ENCODE assay signal across 16 mouse cellular contexts in genomic region chr3:67471408-67472127, GRCm38 (mm10). TPM values are rescaled to one million over a fixed set of nuclear protein-coding genes. Genes with fewer than 3 reads are reported as not detected.
DNase-seq lines count a peak whose midpoint lies in the region; ATAC-seq and TF ChIP-seq lines count a peak whose summit lies in the region.
"Had no signal": no experiment of that assay in that cellular context is flagged by ENCODE, and none has a peak within 500 bp of the region (broad histone marks: within the 10 kb centered on the region; RNA-seq: fewer than 3 reads in every experiment).

No protein-coding gene starts in this region.

- ATAC-seq in erythroid progenitor cell, adult 5-6 weeks (replicated peaks; ENCODE audit: low FRiP score, poor library complexity, severe bottlenecking), result peak; percentile 72
- ATAC-seq in liver, embryonic 15.5 days (ENCODE audit: insufficient read depth), result peak; percentile 83
- peak; percentile 80 for ATAC-seq in stomach, postnatal 0 days (ENCODE audit: low FRiP score, low TSS enrichment)
- no peak for ATAC-seq in forebrain, postnatal 0 days
- ATAC-seq: midbrain, embryonic 16.5 days had no signal

- H3K27ac ChIP-seq in MEL (ENCODE audit: control insufficient read depth, low read depth, low read length), result peak overlapping the region; percentile 34
- H3K27ac ChIP-seq in liver, embryonic 15.5 days (replicated peaks), result no peak overlapping the region
- no peak overlapping the region for H3K27ac ChIP-seq in stomach, postnatal 0 days (replicated peaks)
- H3K27ac ChIP-seq in forebrain, postnatal 0 days (ENCODE audit: low read depth, low read length), result no peak overlapping the region
- H3K27ac ChIP-seq: hindbrain, embryonic 13.5 days; lung, embryonic 15.5 days had no signal

- TF ChIP-seq POLR2A in MEL (IDR thresholded peaks at IDR 0.05; ENCODE audit: control insufficient read depth in 1 of 2, insufficient read depth in 1 of 2, low read depth in 1 of 2, low read length in 2 of 2, poor library complexity in 1 of 2), result no peak

- no peak for TF ChIP-seq RAD21 in MEL (IDR thresholded peaks at IDR 0.05; ENCODE audit: low read depth, low read length)

- H3K9ac ChIP-seq in MEL (ENCODE audit: control insufficient read depth, low read depth, low read length, poor library complexity, severe bottlenecking), result no peak overlapping the region
- H3K9ac ChIP-seq in liver, embryonic 15.5 days, result no peak overlapping the region
- no peak overlapping the region for H3K9ac ChIP-seq in stomach, postnatal 0 days (ENCODE audit: low read length)
- no peak overlapping the region for H3K9ac ChIP-seq in forebrain, postnatal 0 days
- H3K9ac ChIP-seq: hindbrain, embryonic 13.5 days; lung, embryonic 15.5 days had no signal

- peak; percentile 84 for DNase-seq in MEL (ENCODE audit: low read depth, low spot score)
- DNase-seq in stomach, postnatal 0 days (ENCODE audit: low spot score), result no peak
- DNase-seq in heart, postnatal 4 days, result no peak
- no peak for DNase-seq in cerebellum, adult 9-10 months
- DNase-seq in forebrain, postnatal 0 days, result no peak
- DNase-seq: adrenal gland, postnatal 10 days; cerebellum, adult 2 months; gastrocnemius, postnatal 14 days; kidney, adult 18-20 months; kidney, postnatal 10 days; thymus, postnatal 36 days had no signal

- H3K9me3 ChIP-seq in MEL (replicated peaks; ENCODE audit: insufficient read depth, low read length), result no peaks in the 10 kb centered on the region
- no peaks in the 10 kb centered on the region for H3K9me3 ChIP-seq in liver, embryonic 15.5 days (replicated peaks)
- no peaks in the 10 kb centered on the region for H3K9me3 ChIP-seq in stomach, postnatal 0 days (ENCODE audit: control insufficient read depth, low read length)
- no peaks in the 10 kb centered on the region for H3K9me3 ChIP-seq in forebrain, postnatal 0 days (ENCODE audit: low read length)
- H3K9me3 ChIP-seq: hindbrain, embryonic 13.5 days; lung, embryonic 15.5 days had no signal

- peaks cover 9 to 11% of the 10 kb centered on the region in 2 experiments for H3K36me3 ChIP-seq in MEL (ENCODE audit: control insufficient read depth in 1 of 2, insufficient read depth in 2 of 2, low read length in 2 of 2)
- peaks cover 35% of the 10 kb centered on the region for H3K36me3 ChIP-seq in liver, embryonic 15.5 days (replicated peaks)
- H3K36me3 ChIP-seq in stomach, postnatal 0 days (ENCODE audit: control insufficient read depth, insufficient read depth, low read length), result peaks cover 2% of the 10 kb centered on the region; the same call in 1 of the 2 replicates
- H3K36me3 ChIP-seq in forebrain, postnatal 0 days (ENCODE audit: insufficient read depth), result peaks cover 31% of the 10 kb centered on the region

- H3K79me2 ChIP-seq in MEL (ENCODE audit: control insufficient read depth, insufficient read depth, low read length, poor library complexity), result no peaks in the 10 kb centered on the region

- peaks cover 3 to 5% of the 10 kb centered on the region in 2 experiments for H3K4me1 ChIP-seq in MEL (ENCODE audit: control insufficient read depth in 1 of 2, insufficient read depth in 2 of 2, low read length in 2 of 2)
- H3K4me1 ChIP-seq in liver, embryonic 15.5 days (replicated peaks), result peaks cover 11% of the 10 kb centered on the region
- H3K4me1 ChIP-seq in stomach, postnatal 0 days (replicated peaks; ENCODE audit: control insufficient read depth, insufficient read depth), result no peaks in the 10 kb centered on the region
- no peaks in the 10 kb centered on the region for H3K4me1 ChIP-seq in forebrain, postnatal 0 days (ENCODE audit: insufficient read depth)
- H3K4me1 ChIP-seq: hindbrain, embryonic 13.5 days; lung, embryonic 15.5 days had no signal

- H3K4me2 ChIP-seq in liver, embryonic 15.5 days, result no peak overlapping the region
- no peak overlapping the region for H3K4me2 ChIP-seq in stomach, postnatal 0 days (replicated peaks; ENCODE audit: low read depth)
- no peak overlapping the region for H3K4me2 ChIP-seq in forebrain, postnatal 0 days (ENCODE audit: low read depth)
- H3K4me2 ChIP-seq: hindbrain, embryonic 13.5 days; lung, embryonic 15.5 days had no signal

- no peaks in the 10 kb centered on the region for H3K27me3 ChIP-seq in MEL (ENCODE audit: control insufficient read depth in 1 of 2, insufficient read depth in 2 of 2, low read length in 2 of 2)
- no peaks in the 10 kb centered on the region for H3K27me3 ChIP-seq in liver, embryonic 15.5 days
- H3K27me3 ChIP-seq in stomach, postnatal 0 days (ENCODE audit: control insufficient read depth, insufficient read depth, low read length), result no peaks in the 10 kb centered on the region
- H3K27me3 ChIP-seq in forebrain, postnatal 0 days (ENCODE audit: insufficient read depth, low read length), result no peaks in the 10 kb centered on the region
- H3K27me3 ChIP-seq: hindbrain, embryonic 13.5 days; lung, embryonic 15.5 days had no signal

- no peak for TF ChIP-seq CTCF in MEL (IDR thresholded peaks at IDR 0.05 in 2 of 3, conservative IDR thresholded peaks at IDR 0.05 in 1 of 3; ENCODE audit: control insufficient read depth in 1 of 3, insufficient read depth in 1 of 3, low read depth in 2 of 3, low read length in 3 of 3, poor library complexity in 1 of 3, severe bottlenecking in 1 of 3)
- TF ChIP-seq CTCF in stomach, postnatal 0 days (IDR thresholded peaks at IDR 0.05; ENCODE audit: low read depth), result no peak
- no peak for TF ChIP-seq CTCF in forebrain, postnatal 0 days (IDR thresholded peaks at IDR 0.05; ENCODE audit: low read depth)

- WGBS in liver, embryonic 15.5 days (ENCODE audit: insufficient replicate concordance), result 43% methylated on average over 4 of the region's 4 CpGs
- 71% methylated on average over 4 of the region's 4 CpGs for WGBS in stomach, postnatal 0 days
- 93% methylated on average over 4 of the region's 4 CpGs for WGBS in forebrain, postnatal 0 days

- peak in 1 of 2 experiments; percentile 50; a peak in 3 of 4 replicates for TF ChIP-seq EP300 in MEL (IDR thresholded peaks at IDR 0.05; ENCODE audit: low read depth in 1 of 2, low read length in 2 of 2)
- TF ChIP-seq EP300 in stomach, postnatal 0 days (optimal IDR thresholded peaks at IDR 0.05), result no peak

- no peak overlapping the region for H3K4me3 ChIP-seq in MEL (ENCODE audit: control insufficient read depth in 1 of 2, insufficient read depth in 1 of 2, low read depth in 2 of 2, low read length in 2 of 2)
- no peak overlapping the region for H3K4me3 ChIP-seq in liver, embryonic 15.5 days (replicated peaks)
- H3K4me3 ChIP-seq in stomach, postnatal 0 days (ENCODE audit: low read depth, low read length), result no peak overlapping the region
- no peak overlapping the region for H3K4me3 ChIP-seq in forebrain, postnatal 0 days (ENCODE audit: low read depth, low read length)
- H3K4me3 ChIP-seq: hindbrain, embryonic 13.5 days; lung, embryonic 15.5 days had no signal

TF ChIP-seq in MEL, 35 proteins besides CTCF, POLR2A, EP300 and RAD21 (continues in another document):
- no peak for TF ChIP-seq TBP (IDR thresholded peaks at IDR 0.05; ENCODE audit: low read depth, low read length)
- TF ChIP-seq ELF1 (IDR thresholded peaks at IDR 0.05; ENCODE audit: low read depth, low read length), result no peak
- no peak for TF ChIP-seq MYC (IDR thresholded peaks at IDR 0.05; ENCODE audit: low read depth, low read length)
- peak; percentile 42; the same call in 1 of the 2 replicates for TF ChIP-seq TCF12 (IDR thresholded peaks at IDR 0.05; ENCODE audit: low read depth, low read length)
- TF ChIP-seq RCOR1 (IDR thresholded peaks at IDR 0.05; ENCODE audit: low read depth, low read length), result no peak
- TF ChIP-seq POLR2AphosphoS5 (IDR thresholded peaks at IDR 0.05; ENCODE audit: borderline replicate concordance, low read depth, low read length), result no peak
- no peak for TF ChIP-seq ZMIZ1 (IDR thresholded peaks at IDR 0.05; ENCODE audit: low read depth, low read length)

RNA-seq across cellular contexts. Expression of gene Lxn, which starts 7.8 kb away (rescaled TPM):
- not detected in 2 replicates for total RNA-seq in MEL (2012; rRNA removed)
- under 1 TPM in 1 of 2 experiments, not detected in 1; 0.26 TPM for polyA plus RNA-seq in MEL (2012; ENCODE audit: insufficient read depth in 1 of 2, insufficient read length in 2 of 2, low read depth in 1 of 2, low replicate concordance in 2 of 2, missing spikeins in 1 of 2)
- total RNA-seq in erythroid progenitor cell, adult 5-6 weeks (2015; ENCODE audit: low replicate concordance), result 6.8 and 8.8 TPM in 2 replicates
- total RNA-seq in erythroid progenitor cell, adult 5-6 weeks (2017; ENCODE audit: low replicate concordance), result 0.38 and 1.8 TPM in 2 replicates
- 10.2 and 12.6 TPM in 2 replicates for polyA plus RNA-seq in liver, embryonic 15.5 days (2015; fragmentation: Nextera tagmentation; extraction: Ambion mirVana)
- polyA plus RNA-seq in stomach, postnatal 0 days (2015; fragmentation: Nextera tagmentation; extraction: Ambion mirVana), result 65.7 and 71.8 TPM in 2 replicates
- total RNA-seq in heart, postnatal 4 days (2021), result 10 to 100 TPM; 23.1 to 23.4 TPM
- total RNA-seq in forebrain, postnatal 0 days (2014; rRNA removed), result 46.0 and 47.5 TPM in 2 replicates
- polyA plus RNA-seq in forebrain, postnatal 0 days (2015; fragmentation: Nextera tagmentation; extraction: Ambion mirVana), result 109 and 130 TPM in 2 replicates

RNA-seq across cellular contexts. Expression of gene Gfm1, which starts 41.7 kb away (rescaled TPM):
- total RNA-seq in MEL (2012; rRNA removed), result 95.0 and 97.6 TPM in 2 replicates
- 100 to 1,000 TPM in 1 of 2 experiments, not detected in 1; 146 TPM for polyA plus RNA-seq in MEL (2012; ENCODE audit: insufficient read depth in 1 of 2, insufficient read length in 2 of 2, low read depth in 1 of 2, low replicate concordance in 2 of 2, missing spikeins in 1 of 2)
- 10.5 and 13.4 TPM in 2 replicates for total RNA-seq in erythroid progenitor cell, adult 5-6 weeks (2015; ENCODE audit: low replicate concordance)
- 23.8 and 24.6 TPM in 2 replicates for total RNA-seq in erythroid progenitor cell, adult 5-6 weeks (2017; ENCODE audit: low replicate concordance)
- 28.8 and 29.8 TPM in 2 replicates for polyA plus RNA-seq in liver, embryonic 15.5 days (2015; fragmentation: Nextera tagmentation; extraction: Ambion mirVana)
- 27.9 and 28.2 TPM in 2 replicates for polyA plus RNA-seq in stomach, postnatal 0 days (2015; fragmentation: Nextera tagmentation; extraction: Ambion mirVana)
- total RNA-seq in heart, postnatal 4 days (2021), result 100 to 1,000 TPM; 188 to 203 TPM
- 24.5 and 24.9 TPM in 2 replicates for total RNA-seq in forebrain, postnatal 0 days (2014; rRNA removed)
- polyA plus RNA-seq in forebrain, postnatal 0 days (2015; fragmentation: Nextera tagmentation; extraction: Ambion mirVana), result 18.1 and 22.0 TPM in 2 replicates

RNA-seq across cellular contexts. Expression of gene Rarres1, which starts 43.8 kb away (rescaled TPM):
- not detected in 2 replicates for total RNA-seq in MEL (2012; rRNA removed)
- not detected for polyA plus RNA-seq in MEL (2012; ENCODE audit: insufficient read depth in 1 of 2, insufficient read length in 2 of 2, low read depth in 1 of 2, low replicate concordance in 2 of 2, missing spikeins in 1 of 2)
- not detected in 2 replicates for total RNA-seq in erythroid progenitor cell, adult 5-6 weeks (2015; ENCODE audit: low replicate concordance)
- total RNA-seq in erythroid progenitor cell, adult 5-6 weeks (2017; ENCODE audit: low replicate concordance), result not detected in 2 replicates
- 2.7 and 3.1 TPM in 2 replicates for polyA plus RNA-seq in liver, embryonic 15.5 days (2015; fragmentation: Nextera tagmentation; extraction: Ambion mirVana)
- 3.1 and 3.9 TPM in 2 replicates for polyA plus RNA-seq in stomach, postnatal 0 days (2015; fragmentation: Nextera tagmentation; extraction: Ambion mirVana)
- 1 to 10 TPM; 1.0 TPM for total RNA-seq in heart, postnatal 4 days (2021)
- 0.69 and 2.6 TPM in 2 replicates for total RNA-seq in forebrain, postnatal 0 days (2014; rRNA removed)
- polyA plus RNA-seq in forebrain, postnatal 0 days (2015; fragmentation: Nextera tagmentation; extraction: Ambion mirVana), result 2.0 and 2.4 TPM in 2 replicates
